Mouse (Mus musculus) adipocyte (in vitro differentiated cells): ENCODE results near the gene Chd8.

ENCODE experiments used
- DNase-seq: peaks from one replicate; pipeline ENCODE4 v3.0.0-alpha.2; 2016; ENCODE audit warnings: low spot score

Chd8 gene

GRCm38 (mm10) chr14:52198141-52198540 is 59.4 kb downstream of the Chd8 start:
- DNase-seq: no peak

GRCm38 (mm10) chr14:52197156-52197878 is 60.3 kb downstream of the Chd8 start, which contains the start of gene Supt16:
Gene Supt16, minus strand, starts transcription at chr14:52197416.
- peak; percentile 89 for DNase-seq

- DNase-seq: peak; percentile 43
Measured at GRCm38 (mm10) chr14:52196230-52197155, 61.1 kb downstream of the Chd8 start.

- DNase-seq: peak; percentile 65
Measured at GRCm38 (mm10) chr14:52195691-52196090, 61.9 kb downstream of the Chd8 start.

GRCm38 (mm10) chr14:52190740-52191359 is 66.7 kb downstream of the Chd8 start:
- DNase-seq: peak; percentile 47

GRCm38 (mm10) chr14:52189519-52189918 is 68.1 kb downstream of the Chd8 start:
- peak; percentile 30 for DNase-seq

DNA sequence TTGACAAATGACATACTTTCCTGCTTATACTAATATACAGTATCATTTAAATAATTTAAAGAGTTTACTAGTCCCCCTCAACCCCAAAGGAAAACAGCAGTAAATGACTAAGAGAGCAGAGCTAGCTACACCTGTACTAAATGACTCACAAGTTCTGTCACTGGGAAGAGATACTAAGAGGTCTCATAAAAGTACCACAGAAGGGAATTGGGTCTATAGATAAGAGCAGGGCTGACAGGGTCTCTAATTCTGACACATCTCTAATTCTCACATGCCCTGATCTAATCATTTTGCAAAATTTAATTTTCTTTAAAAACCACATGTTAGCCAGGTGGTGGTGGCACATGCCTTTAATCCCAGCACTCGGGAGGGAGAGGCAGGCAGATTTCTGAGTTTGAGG is 68.8 kb downstream of the Chd8 start:
- no peak for DNase-seq

DNA sequence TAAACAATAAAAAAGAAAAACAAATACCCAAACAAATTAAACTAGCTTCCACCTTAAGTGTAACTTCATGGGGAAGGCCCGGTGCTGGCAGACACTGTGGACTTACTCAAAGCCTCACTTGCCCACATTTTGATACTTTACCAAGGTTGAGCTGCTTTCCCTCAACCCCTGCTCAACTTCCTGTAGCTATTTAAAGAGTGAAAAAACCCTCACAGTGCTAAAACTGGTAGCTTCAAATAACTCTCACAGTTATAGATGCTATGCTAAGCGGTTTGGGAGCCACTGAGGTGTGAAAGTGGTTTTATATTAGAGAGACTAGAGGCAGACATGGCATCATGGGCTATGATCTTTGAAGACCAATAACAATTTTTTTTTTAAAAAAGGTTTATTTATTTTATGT is 91.0 kb downstream of the Chd8 start:
- no peak for DNase-seq

- DNase-seq: no peak
Measured at GRCm38 (mm10) chr14:52160911-52161310, 96.7 kb downstream of the Chd8 start.

- no peak for DNase-seq
Measured at GRCm38 (mm10) chr14:52155008-52155407, 102.6 kb downstream of the Chd8 start.

DNA sequence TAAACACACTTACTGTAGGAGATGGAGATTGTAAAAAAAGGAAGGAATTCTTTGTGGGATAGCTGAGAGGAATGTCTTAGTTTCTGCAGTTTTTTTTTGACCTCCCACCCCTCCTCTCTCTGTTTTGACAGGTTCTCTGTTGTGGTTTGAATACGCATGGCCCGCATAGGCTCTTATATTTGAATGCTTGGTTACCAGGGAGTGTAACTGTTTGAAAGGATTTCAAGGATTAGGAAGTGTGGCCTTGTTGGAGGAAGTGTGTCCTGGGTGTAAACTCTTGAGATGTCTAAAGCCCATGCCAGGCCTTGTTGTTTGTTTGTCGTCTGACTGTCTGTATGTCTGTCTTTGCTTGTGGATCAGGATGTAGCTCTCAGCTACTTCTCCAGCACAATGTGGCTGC is 105.0 kb downstream of the Chd8 start:
- no peak for DNase-seq

GRCm38 (mm10) chr14:52152179-52152578 is 105.4 kb downstream of the Chd8 start:
- no peak for DNase-seq

DNA sequence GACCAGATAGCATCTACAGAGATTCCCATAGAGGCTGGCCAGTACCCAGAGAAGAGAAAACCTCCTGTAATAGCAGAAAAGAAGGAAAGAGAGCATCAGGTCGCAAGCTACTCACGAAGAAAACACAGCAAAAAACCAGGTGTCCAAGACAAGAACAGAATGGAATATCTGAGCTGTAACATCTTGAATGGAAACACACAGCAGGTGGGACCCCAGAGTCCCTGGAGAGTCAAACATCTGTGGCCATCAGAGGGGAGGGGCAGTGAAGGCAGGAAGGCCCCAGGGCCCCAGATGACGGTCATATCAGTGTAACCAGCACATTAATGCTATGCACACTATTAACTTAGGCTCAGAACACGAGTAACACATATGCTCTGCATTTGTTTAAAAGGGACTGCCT is 107.7 kb downstream of the Chd8 start:
- DNase-seq: no peak
